Mouse (Mus musculus) bone marrow, adult 2 months (tissue): ENCODE results near the gene Snx30. TPM values are rescaled to one million over a fixed set of nuclear protein-coding genes. Genes with fewer than 3 reads are reported as not detected.

Source experiments
- H3K27ac ChIP-seq: fragments of 200-500 bp; 2 replicates; pipeline ENCODE4 v1.5.1; 2012; ENCODE audit warnings: low read depth, mild to moderate bottlenecking, control low read depth, inconsistent platforms, low read length; ENCODE audit not compliant: control insufficient read depth, poor library complexity, insufficient read depth
- H3K4me1 ChIP-seq: fragments of 200-500 bp; 2 replicates; pipeline ENCODE4 v1.6.1; 2011; ENCODE audit warnings: low read length; ENCODE audit not compliant: control insufficient read depth, insufficient read depth
- H3K4me3 ChIP-seq: fragments of 200-500 bp; replicated peaks from 2 replicates; pipeline ENCODE3; 2011; ENCODE audit warnings: mild to moderate bottlenecking, low read depth, low read length, control low read depth; ENCODE audit not compliant: control insufficient read depth
- CTCF ChIP-seq: fragments of 200-500 bp; IDR thresholded peaks from 2 replicates; pipeline ENCODE4 v1.5.1; 2011; ENCODE audit warnings: low read length, control low read depth; ENCODE audit not compliant: control insufficient read depth, insufficient read depth
- POLR2A ChIP-seq: fragments of 200-500 bp; IDR thresholded peaks from 2 replicates; pipeline ENCODE4 v1.6.1; 2011; ENCODE audit warnings: low read depth, mild to moderate bottlenecking, control low read depth, low read length, borderline replicate concordance; ENCODE audit not compliant: control insufficient read depth
- WGBS: fragments of 180-500 bp; shearing (Covaris S2); methylation state at CpG from one replicate; pipeline ENCODE4 v1.1.7; 2018; 5-methylcytosine and 5-hydroxymethylcytosine counted together
- polyA plus RNA-seq: library from polyadenylated mRNA; stranded (reverse); fragments of >200 nt; gene quantifications from 2 replicates; pipeline ENCODE4 v1.2.4, GENCODE M21; 2011; ENCODE audit warnings: low replicate concordance; ENCODE audit not compliant: missing spikeins, insufficient read depth, insufficient read length

Snx30 gene
- polyA plus RNA-seq, 1 experiment: 24.2 TPM

- WGBS: 7% methylated on average over 6 of the region's 6 CpGs
- no peak overlapping the region for H3K4me3 ChIP-seq
- TF ChIP-seq POLR2A (no peak), CTCF (no peak)
- peaks cover 10% of the 10 kb centered on the region for H3K4me1 ChIP-seq
- H3K27ac ChIP-seq: no peak overlapping the region
These were observed 58.2 kb downstream of the Snx30 start for GRCm38 (mm10) chr4:59863869-59864268.

GRCm38 (mm10) chr4:59868086-59868485 lies 62.4 kb downstream of the Snx30 start:
- 89% methylated on average over 11 of the region's 11 CpGs for WGBS
- H3K27ac ChIP-seq: no peak overlapping the region
- H3K4me1 ChIP-seq: peaks cover 6% of the 10 kb centered on the region
- no peak overlapping the region for H3K4me3 ChIP-seq
- TF ChIP-seq CTCF (no peak), POLR2A (no peak)

- no peak overlapping the region for H3K27ac ChIP-seq
- TF ChIP-seq POLR2A: no peak
- TF ChIP-seq CTCF: no peak
- H3K4me3 ChIP-seq: no peak overlapping the region
- H3K4me1 ChIP-seq: peaks cover 4% of the 10 kb centered on the region
- WGBS: 18% methylated on average over 6 of the region's 6 CpGs
These were observed 63.9 kb downstream of the Snx30 start for GRCm38 (mm10) chr4:59869488-59870057.

GRCm38 (mm10) chr4:59870433-59870832 lies 64.8 kb downstream of the Snx30 start:
- 65% methylated on average over 6 of the region's 6 CpGs for WGBS
- no peak overlapping the region for H3K27ac ChIP-seq
- TF ChIP-seq POLR2A: no peak
- no peak for TF ChIP-seq CTCF

GRCm38 (mm10) chr4:59870859-59871591 lies 65.4 kb downstream of the Snx30 start:
- Histone ChIP-seq H3K27ac (peak overlapping the region; percentile 36; the same call in 1 of the 2 replicates), H3K4me3 (no peak overlapping the region), H3K4me1 (peaks cover 4% of the 10 kb centered on the region)
- peak; percentile 63 for TF ChIP-seq CTCF
- no peak for TF ChIP-seq POLR2A
- WGBS: 39% methylated on average over 9 of the region's 9 CpGs

More at GRCm38 (mm10) chr4:59870433-59870832, 64.8 kb downstream of the Snx30 start:
- Histone ChIP-seq H3K4me3 (no peak overlapping the region), H3K4me1 (peaks cover 4% of the 10 kb centered on the region)

GRCm38 (mm10) chr4:59873240-59873639 lies 67.6 kb downstream of the Snx30 start:
- H3K4me3 ChIP-seq: no peak overlapping the region
- peaks cover 3% of the 10 kb centered on the region for H3K4me1 ChIP-seq
- no peak overlapping the region for H3K27ac ChIP-seq
- TF ChIP-seq POLR2A (no peak), CTCF (no peak)
- WGBS: 46% methylated on average over 6 of the region's 6 CpGs

GRCm38 (mm10) chr4:59873830-59874229 lies 68.2 kb downstream of the Snx30 start:
- TF ChIP-seq POLR2A (no peak), CTCF (no peak)
- WGBS: 23% methylated on average over 5 of the region's 5 CpGs
- peaks cover 1% of the 10 kb centered on the region; the same call in 1 of the 2 replicates for H3K4me1 ChIP-seq
- no peak overlapping the region for H3K27ac ChIP-seq
- no peak overlapping the region for H3K4me3 ChIP-seq

- 83% methylated on average over 6 of the region's 6 CpGs for WGBS
These were observed 70.9 kb downstream of the Snx30 start for GRCm38 (mm10) chr4:59876570-59876969.

More at GRCm38 (mm10) chr4:59876570-59876969, 70.9 kb downstream of the Snx30 start:
- Histone ChIP-seq H3K4me1 (peaks cover 1% of the 10 kb centered on the region; the same call in 1 of the 2 replicates), H3K27ac (no peak overlapping the region), H3K4me3 (no peak overlapping the region)
- no peak for TF ChIP-seq POLR2A
- TF ChIP-seq CTCF: no peak
